Comparison of ENCODE assay signal across 13 mouse cellular contexts in the genomic region with DNA sequence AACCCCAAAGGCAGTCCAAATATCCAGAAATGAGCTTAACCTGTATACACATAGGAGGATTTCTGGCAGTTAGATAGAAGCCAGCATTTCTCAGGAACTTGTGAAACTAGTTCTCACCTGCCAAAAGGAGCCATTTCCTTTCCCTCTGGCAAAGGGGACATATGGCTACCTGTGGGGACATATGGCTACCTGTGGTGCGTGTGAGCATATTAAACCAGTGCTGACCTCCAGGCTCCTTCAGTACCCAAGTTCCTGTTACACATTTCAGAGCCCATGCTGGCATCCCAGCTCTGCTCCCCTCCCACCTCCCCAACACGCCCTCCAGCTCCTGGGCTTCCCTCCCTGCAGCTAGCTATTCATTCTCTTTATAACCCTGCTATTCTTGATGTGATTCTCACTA. TPM values are rescaled to one million over a fixed set of nuclear protein-coding genes. Genes with fewer than 3 reads are reported as not detected.
DNase-seq lines count a peak whose midpoint lies in the region; ATAC-seq and TF ChIP-seq lines count a peak whose summit lies in the region.
"Had no signal": no experiment of that assay in that cellular context is flagged by ENCODE, and none has a peak within 500 bp of the region (broad histone marks: within the 10 kb centered on the region; RNA-seq: fewer than 3 reads in every experiment).

No protein-coding gene starts in this region.

- intact Hi-C loops in gastrocnemius, adult 2 months (cut with DNase I), result no loop called here

- no peak overlapping the region for H3K4me2 ChIP-seq in midbrain, embryonic 11.5 days
- no peak overlapping the region for H3K4me2 ChIP-seq in midbrain, embryonic 13.5 days (replicated peaks)
- H3K4me2 ChIP-seq in stomach, embryonic 16.5 days (ENCODE audit: low read depth, low read length), result no peak overlapping the region
- H3K4me2 ChIP-seq: hindbrain, embryonic 15.5 days had no signal

- H3K9ac ChIP-seq in midbrain, embryonic 11.5 days (ENCODE audit: low read length), result no peak overlapping the region
- no peak overlapping the region for H3K9ac ChIP-seq in midbrain, embryonic 13.5 days (replicated peaks)
- H3K9ac ChIP-seq in stomach, embryonic 16.5 days (ENCODE audit: low read length), result no peak overlapping the region
- H3K9ac ChIP-seq: hindbrain, embryonic 15.5 days had no signal

- no peaks in the 10 kb centered on the region for H3K27me3 ChIP-seq in midbrain, embryonic 11.5 days (ENCODE audit: control insufficient read depth, insufficient read depth, low read length)
- no peaks in the 10 kb centered on the region for H3K27me3 ChIP-seq in midbrain, embryonic 13.5 days
- H3K27me3 ChIP-seq in stomach, embryonic 16.5 days (ENCODE audit: control insufficient read depth, insufficient read depth, low read length), result no peaks in the 10 kb centered on the region
- H3K27me3 ChIP-seq: hindbrain, embryonic 15.5 days had no signal

- DNase-seq in gastrocnemius, adult 2 months, result no peak
- no peak for DNase-seq in gastrocnemius, postnatal 10 days
- DNase-seq in layer of hippocampus, adult 2 months (ENCODE audit: low spot score in 2 of 2), result no peak
- DNase-seq in layer of hippocampus, postnatal 10 days (ENCODE audit: low spot score in 2 of 2), result no peak
- DNase-seq in midbrain, embryonic 11.5 days (ENCODE audit: low spot score, missing footprints), result no peak
- no peak for DNase-seq in Muller cell, postnatal 12 days (ENCODE audit: inconsistent ontology term)
- DNase-seq: kidney, adult 18-20 months; right cerebral cortex, postnatal 14 days had no signal

- ATAC-seq in midbrain, embryonic 11.5 days (ENCODE audit: low FRiP score), result no peak
- ATAC-seq in midbrain, embryonic 13.5 days, result no peak
- ATAC-seq in stomach, embryonic 16.5 days (ENCODE audit: insufficient read depth, low FRiP score), result 0 out of 2 replicates have a peak, but pooled peaks have one; percentile 11

- 50% methylated on average over 2 of the region's 2 CpGs for WGBS in midbrain, embryonic 11.5 days
- 48% methylated on average over 2 of the region's 2 CpGs for WGBS in midbrain, embryonic 13.5 days
- 77% methylated on average over 2 of the region's 2 CpGs for WGBS in stomach, embryonic 16.5 days

- no peak for TF ChIP-seq CTCF in gastrocnemius, adult 2 months (IDR thresholded peaks at IDR 0.05)
- TF ChIP-seq CTCF in layer of hippocampus, adult 2 months (conservative IDR thresholded peaks at IDR 0.05), result no peak

- peaks cover 11% of the 10 kb centered on the region for H3K4me1 ChIP-seq in midbrain, embryonic 11.5 days (ENCODE audit: control insufficient read depth, insufficient read depth, low read length)
- peaks cover 6% of the 10 kb centered on the region; the same call in 1 of the 2 replicates for H3K4me1 ChIP-seq in midbrain, embryonic 13.5 days (replicated peaks)
- H3K4me1 ChIP-seq in stomach, embryonic 16.5 days (ENCODE audit: control insufficient read depth, insufficient read depth, low read length), result peaks cover 12% of the 10 kb centered on the region

- H3K36me3 ChIP-seq in midbrain, embryonic 11.5 days (ENCODE audit: control insufficient read depth, insufficient read depth, low read length), result peaks cover 2% of the 10 kb centered on the region; the same call in 1 of the 2 replicates
- peaks cover 69% of the 10 kb centered on the region for H3K36me3 ChIP-seq in midbrain, embryonic 13.5 days
- peaks cover 10% of the 10 kb centered on the region for H3K36me3 ChIP-seq in stomach, embryonic 16.5 days (ENCODE audit: control insufficient read depth, insufficient read depth, low read length)

- H3K27ac ChIP-seq in gastrocnemius, adult 2 months, result peak overlapping the region; percentile 48; the same call in 1 of the 2 replicates
- peak overlapping the region; percentile 52 for H3K27ac ChIP-seq in layer of hippocampus, adult 2 months
- peak overlapping the region; percentile 44 for H3K27ac ChIP-seq in midbrain, embryonic 11.5 days (ENCODE audit: low read depth, low read length)
- no peak overlapping the region for H3K27ac ChIP-seq in midbrain, embryonic 13.5 days
- peak overlapping the region; percentile 21 for H3K27ac ChIP-seq in stomach, embryonic 16.5 days (ENCODE audit: low read length)
- H3K27ac ChIP-seq: macrophage had no signal

- no peaks in the 10 kb centered on the region for H3K9me3 ChIP-seq in midbrain, embryonic 11.5 days (ENCODE audit: control insufficient read depth, low read length)
- no peaks in the 10 kb centered on the region for H3K9me3 ChIP-seq in midbrain, embryonic 13.5 days
- no peaks in the 10 kb centered on the region for H3K9me3 ChIP-seq in stomach, embryonic 16.5 days (replicated peaks; ENCODE audit: control insufficient read depth, low read length)
- H3K9me3 ChIP-seq: hindbrain, embryonic 15.5 days had no signal

- H3K4me3 ChIP-seq in gastrocnemius, adult 2 months, result no peak overlapping the region
- no peak overlapping the region for H3K4me3 ChIP-seq in layer of hippocampus, adult 2 months
- no peak overlapping the region for H3K4me3 ChIP-seq in midbrain, embryonic 11.5 days (ENCODE audit: low read depth, low read length)
- H3K4me3 ChIP-seq in midbrain, embryonic 13.5 days (replicated peaks), result no peak overlapping the region
- H3K4me3 ChIP-seq in stomach, embryonic 16.5 days (replicated peaks; ENCODE audit: low read length), result no peak overlapping the region
- H3K4me3 ChIP-seq: hindbrain, embryonic 15.5 days had no signal

RNA-seq across cellular contexts. Expression of gene Cdkl1, which starts 22.5 kb away (rescaled TPM):
- total RNA-seq in gastrocnemius, adult 2 months (2021), result 1 to 10 TPM in 1 of 2 experiments, under 1 TPM in 1; 0.69 to 1.3 TPM
- total RNA-seq in gastrocnemius, postnatal 10 days (2021), result 1 to 10 TPM; 1.4 to 2.1 TPM
- total RNA-seq in layer of hippocampus, adult 2 months (2021), result 10 to 100 TPM; 21.5 to 27.4 TPM
- 10 to 100 TPM; 25.1 to 27.9 TPM for total RNA-seq in layer of hippocampus, postnatal 10 days (2021)
- polyA plus RNA-seq in midbrain, embryonic 11.5 days (2014; fragmentation: Nextera tagmentation; extraction: Ambion mirVana), result 0.50 and 0.64 TPM in 2 replicates
- polyA plus RNA-seq in midbrain, embryonic 13.5 days (2015; fragmentation: Nextera tagmentation; extraction: Ambion mirVana), result 2.0 and 2.2 TPM in 2 replicates
- polyA plus RNA-seq in stomach, embryonic 16.5 days (2015; fragmentation: Nextera tagmentation; extraction: Ambion mirVana), result 2.6 and 2.8 TPM in 2 replicates
- polyA plus RNA-seq: C2C12, macrophage had no signal

Comparison
In these comparisons a context has a peak if more than half of its experiments do, and no peak if none do; other contexts are left out.
1. RNA of gene Cdkl1, which starts 22.5 kb away (total RNA-seq): 25.1 to 27.9 TPM in layer of hippocampus, postnatal 10 days and 21.5 to 27.4 TPM in layer of hippocampus, adult 2 months; 1.4 to 2.1 TPM in gastrocnemius, postnatal 10 days and 0.69 to 1.3 TPM in gastrocnemius, adult 2 months; every median in the first group is over 4 times any median in the second.